15 mouse cellular contexts compared by ENCODE assay signal in the genomic region with DNA sequence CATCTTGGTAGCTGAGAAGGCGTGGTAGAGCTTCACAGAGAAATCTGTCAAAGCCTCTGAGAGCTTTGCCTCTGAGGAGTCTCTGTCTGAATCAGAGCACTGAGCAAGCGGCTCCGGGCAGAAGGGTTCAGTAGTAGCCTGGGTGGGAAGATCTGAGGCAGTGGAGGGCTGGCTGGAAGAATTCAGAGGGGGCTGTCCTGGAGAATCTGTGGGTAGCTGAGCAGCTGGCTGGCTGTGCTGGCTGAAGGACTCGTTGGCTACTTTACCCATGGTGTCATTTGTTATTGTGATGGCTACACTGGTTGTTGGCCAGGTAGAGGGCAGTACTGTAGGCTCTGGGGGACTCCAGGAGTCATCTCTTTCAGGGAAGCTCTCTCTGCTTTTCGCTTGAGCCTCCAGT. TPM values are rescaled to one million over a fixed set of nuclear protein-coding genes. Genes with fewer than 3 reads are reported as not detected.
DNase-seq lines count a peak whose midpoint lies in the region; ATAC-seq and TF ChIP-seq lines count a peak whose summit lies in the region.
"Had no signal": no experiment of that assay in that cellular context is flagged by ENCODE, and none has a peak within 500 bp of the region (broad histone marks: within the 10 kb centered on the region; RNA-seq: fewer than 3 reads in every experiment).

No protein-coding gene starts in this region.

- no peaks in the 10 kb centered on the region for H3K27me3 ChIP-seq in liver, adult 2 months (ENCODE audit: control insufficient read depth, insufficient read depth, low read length)
- H3K27me3 ChIP-seq in liver, embryonic 12.5 days (replicated peaks): peaks cover 71% of the 10 kb centered on the region
- H3K27me3 ChIP-seq in midbrain, embryonic 10.5 days (ENCODE audit: low read depth, poor library complexity, severe bottlenecking): 0 out of 2 replicates have a peak, but pooled peaks cover 4% of the 10 kb centered on the region
- no peaks in the 10 kb centered on the region for H3K27me3 ChIP-seq in midbrain, embryonic 11.5 days (ENCODE audit: control insufficient read depth, insufficient read depth, low read length)
- H3K27me3 ChIP-seq: embryonic facial prominence, embryonic 13.5 days had no signal

- no peak for ATAC-seq in liver, embryonic 12.5 days
- no peak for ATAC-seq in midbrain, embryonic 11.5 days (ENCODE audit: low FRiP score)
- ATAC-seq: forebrain, postnatal 0 days; intestine, embryonic 16.5 days had no signal

- no peaks in the 10 kb centered on the region for H3K9me3 ChIP-seq in liver, embryonic 12.5 days (replicated peaks)
- H3K9me3 ChIP-seq in midbrain, embryonic 10.5 days (replicated peaks): no peaks in the 10 kb centered on the region
- H3K9me3 ChIP-seq in midbrain, embryonic 11.5 days (ENCODE audit: control insufficient read depth, low read length): no peaks in the 10 kb centered on the region
- H3K9me3 ChIP-seq: embryonic facial prominence, embryonic 13.5 days; liver, embryonic 13.5 days had no signal

- H3K79me2 ChIP-seq in liver, adult 2 months (ENCODE audit: control insufficient read depth, insufficient read depth, low read length): peaks cover 7% of the 10 kb centered on the region; the same call in 1 of the 2 replicates

- no peak for TF ChIP-seq POLR2A in liver, adult 2 months (IDR thresholded peaks at IDR 0.05; ENCODE audit: extremely low read depth, insufficient read depth, low read length)

- peak overlapping the region; percentile 42 for H3K9ac ChIP-seq in liver, adult 2 months (ENCODE audit: low read depth, low read length)
- no peak overlapping the region for H3K9ac ChIP-seq in liver, embryonic 12.5 days
- H3K9ac ChIP-seq in midbrain, embryonic 11.5 days (ENCODE audit: low read length): no peak overlapping the region
- H3K9ac ChIP-seq: embryonic facial prominence, embryonic 13.5 days; forebrain, postnatal 0 days; liver, embryonic 13.5 days had no signal

- peak overlapping the region; percentile 78; the same call in 1 of the 2 replicates for H3K27ac ChIP-seq in liver, adult 2 months (replicated peaks; ENCODE audit: insufficient read depth, low read depth, low read length)
- H3K27ac ChIP-seq in liver, embryonic 12.5 days: no peak overlapping the region
- H3K27ac ChIP-seq in midbrain, embryonic 10.5 days (replicated peaks): peak overlapping the region; percentile 91
- no peak overlapping the region for H3K27ac ChIP-seq in midbrain, embryonic 11.5 days (ENCODE audit: low read depth, low read length)
- H3K27ac ChIP-seq: embryonic facial prominence, embryonic 13.5 days; layer of hippocampus, adult 2 months; liver, embryonic 13.5 days had no signal

- intact Hi-C loops in heart, postnatal 10 days (cut with DNase I): no loop called here

- peak; percentile 16 to 30 for DNase-seq in heart, adult 18-20 months
- no peak for DNase-seq in heart, postnatal 10 days
- DNase-seq in liver, adult 2 months (ENCODE audit: extremely low read depth, low read depth, low spot score): no peak
- no peak for DNase-seq in midbrain, embryonic 10.5 days (ENCODE audit: low spot score)
- DNase-seq in midbrain, embryonic 11.5 days (ENCODE audit: low spot score, missing footprints): no peak
- no peak for DNase-seq in layer of hippocampus, adult 9-10 months (ENCODE audit: low spot score)
- DNase-seq: forebrain, postnatal 0 days; liver, embryonic 13.5 days; midbrain, embryonic 14.5 days; thymus, postnatal 25 days had no signal

- peaks cover 11% of the 10 kb centered on the region; the same call in 1 of the 2 replicates for H3K4me1 ChIP-seq in liver, adult 2 months (ENCODE audit: control insufficient read depth, insufficient read depth, low read length)
- peaks cover 10% of the 10 kb centered on the region for H3K4me1 ChIP-seq in liver, embryonic 12.5 days
- peaks cover 34% of the 10 kb centered on the region for H3K4me1 ChIP-seq in midbrain, embryonic 10.5 days
- H3K4me1 ChIP-seq in midbrain, embryonic 11.5 days (ENCODE audit: control insufficient read depth, insufficient read depth, low read length): peaks cover 9% of the 10 kb centered on the region

- no peak overlapping the region for H3K4me2 ChIP-seq in liver, embryonic 12.5 days
- H3K4me2 ChIP-seq in midbrain, embryonic 11.5 days: no peak overlapping the region

- 79% methylated on average over 5 of the region's 5 CpGs for WGBS in liver, adult 2 months
- 57% methylated on average over 5 of the region's 5 CpGs for WGBS in liver, embryonic 12.5 days (ENCODE audit: insufficient replicate concordance)
- WGBS in midbrain, embryonic 10.5 days: 83% methylated on average over 5 of the region's 5 CpGs
- 91% methylated on average over 5 of the region's 5 CpGs for WGBS in midbrain, embryonic 11.5 days

- H3K4me3 ChIP-seq in liver, adult 2 months (ENCODE audit: insufficient read depth, low read depth, low read length): peak overlapping the region; percentile 64; the same call in 1 of the 2 replicates
- H3K4me3 ChIP-seq in liver, embryonic 12.5 days: no peak overlapping the region
- H3K4me3 ChIP-seq in midbrain, embryonic 10.5 days: no peak overlapping the region
- no peak overlapping the region for H3K4me3 ChIP-seq in midbrain, embryonic 11.5 days (ENCODE audit: low read depth, low read length)
- H3K4me3 ChIP-seq: embryonic facial prominence, embryonic 13.5 days; layer of hippocampus, adult 2 months; liver, embryonic 13.5 days had no signal

- H3K36me3 ChIP-seq in liver, adult 2 months (ENCODE audit: control insufficient read depth, insufficient read depth, low read length): peaks cover 40% of the 10 kb centered on the region
- H3K36me3 ChIP-seq in liver, embryonic 12.5 days: 0 out of 2 replicates have a peak, but pooled peaks cover 3% of the 10 kb centered on the region
- H3K36me3 ChIP-seq in midbrain, embryonic 10.5 days: peaks cover 9% of the 10 kb centered on the region; the same call in 1 of the 2 replicates
- no peaks in the 10 kb centered on the region for H3K36me3 ChIP-seq in midbrain, embryonic 11.5 days (ENCODE audit: control insufficient read depth, insufficient read depth, low read length)
- H3K36me3 ChIP-seq: embryonic facial prominence, embryonic 13.5 days had no signal

- no peak for TF ChIP-seq CTCF in liver, adult 2 months (IDR thresholded peaks at IDR 0.05; ENCODE audit: low read depth, low read length)

RNA-seq across cellular contexts. Expression of a gene that starts 2.0 kb away (rescaled TPM):
- total RNA-seq in heart, adult 18-20 months (2021): 10 to 100 TPM; 64.0 to 71.6 TPM
- total RNA-seq in heart, postnatal 10 days (2021): 10 to 100 TPM; 59.2 to 60.4 TPM
- total RNA-seq in liver, adult 2 months (2014; rRNA removed): 298 and 437 TPM in 2 replicates
- polyA plus RNA-seq in liver, adult 2 months (2012; rRNA removed): 979 and 1,033 TPM in 2 replicates
- polyA plus RNA-seq in liver, embryonic 12.5 days (2016; fragmentation: Nextera tagmentation; extraction: Ambion mirVana): 30.8 and 32.3 TPM in 2 replicates
- polyA plus RNA-seq in midbrain, embryonic 10.5 days (2016; fragmentation: Nextera tagmentation; extraction: Ambion mirVana): 27.6 and 35.8 TPM in 2 replicates
- polyA plus RNA-seq in midbrain, embryonic 11.5 days (2014; fragmentation: Nextera tagmentation; extraction: Ambion mirVana): 37.0 and 39.2 TPM in 2 replicates
- total RNA-seq: megakaryocyte progenitor cell, adult 5-6 weeks had no signal

RNA-seq across cellular contexts. Expression of a gene that starts 25.4 kb away (rescaled TPM):
- total RNA-seq in heart, adult 18-20 months (2021): 10 to 100 TPM; 30.0 to 33.2 TPM
- 10 to 100 TPM; 22.3 to 36.8 TPM for total RNA-seq in heart, postnatal 10 days (2021)
- 42.4 and 44.3 TPM in 2 replicates for total RNA-seq in liver, adult 2 months (2014; rRNA removed)
- polyA plus RNA-seq in liver, adult 2 months (2012; rRNA removed): 99.8 and 106 TPM in 2 replicates
- polyA plus RNA-seq in liver, embryonic 12.5 days (2016; fragmentation: Nextera tagmentation; extraction: Ambion mirVana): 293 and 321 TPM in 2 replicates
- polyA plus RNA-seq in midbrain, embryonic 10.5 days (2016; fragmentation: Nextera tagmentation; extraction: Ambion mirVana): 33.0 and 34.5 TPM in 2 replicates
- polyA plus RNA-seq in midbrain, embryonic 11.5 days (2014; fragmentation: Nextera tagmentation; extraction: Ambion mirVana): 39.4 and 39.5 TPM in 2 replicates

RNA-seq across cellular contexts. Expression of a gene that starts 29.7 kb away (rescaled TPM):
- 1 to 10 TPM in 1 of 2 experiments, under 1 TPM in 1; 0.98 to 1.7 TPM for total RNA-seq in heart, adult 18-20 months (2021)
- 1 to 10 TPM; 3.1 to 3.9 TPM for total RNA-seq in heart, postnatal 10 days (2021)
- total RNA-seq in liver, adult 2 months (2014; rRNA removed): 1.7 and 3.1 TPM in 2 replicates
- polyA plus RNA-seq in liver, adult 2 months (2012; rRNA removed): 1.9 and 3.0 TPM in 2 replicates
- 3.8 and 3.9 TPM in 2 replicates for polyA plus RNA-seq in liver, embryonic 12.5 days (2016; fragmentation: Nextera tagmentation; extraction: Ambion mirVana)
- polyA plus RNA-seq in midbrain, embryonic 10.5 days (2016; fragmentation: Nextera tagmentation; extraction: Ambion mirVana): 9.0 and 10.8 TPM in 2 replicates
- 4.5 and 6.5 TPM in 2 replicates for polyA plus RNA-seq in midbrain, embryonic 11.5 days (2014; fragmentation: Nextera tagmentation; extraction: Ambion mirVana)

RNA-seq across cellular contexts. Expression of a gene that starts 39.3 kb away (rescaled TPM):
- total RNA-seq in heart, adult 18-20 months (2021): under 1 TPM; 0.20 to 0.23 TPM
- total RNA-seq in heart, postnatal 10 days (2021): 1 to 10 TPM in 1 of 2 experiments, under 1 TPM in 1; 0.89 to 1.0 TPM
- total RNA-seq in liver, adult 2 months (2014; rRNA removed): not detected in 2 replicates
- 0.05 TPM in 2 replicates for polyA plus RNA-seq in liver, adult 2 months (2012; rRNA removed)
- 49.8 and 52.1 TPM in 2 replicates for polyA plus RNA-seq in liver, embryonic 12.5 days (2016; fragmentation: Nextera tagmentation; extraction: Ambion mirVana)
- 8.2 and 14.7 TPM in 2 replicates for polyA plus RNA-seq in midbrain, embryonic 10.5 days (2016; fragmentation: Nextera tagmentation; extraction: Ambion mirVana)
- 13.6 and 14.2 TPM in 2 replicates for polyA plus RNA-seq in midbrain, embryonic 11.5 days (2014; fragmentation: Nextera tagmentation; extraction: Ambion mirVana)

RNA-seq across cellular contexts. Expression of a gene that starts 46.0 kb away (rescaled TPM):
- total RNA-seq in heart, adult 18-20 months (2021): 1 to 10 TPM; 4.3 to 4.4 TPM
- 1 to 10 TPM; 7.0 to 8.1 TPM for total RNA-seq in heart, postnatal 10 days (2021)
- total RNA-seq in liver, adult 2 months (2014; rRNA removed): 7.9 and 10.9 TPM in 2 replicates
- polyA plus RNA-seq in liver, adult 2 months (2012; rRNA removed): 8.6 and 12.6 TPM in 2 replicates
- 57.2 and 59.8 TPM in 2 replicates for polyA plus RNA-seq in liver, embryonic 12.5 days (2016; fragmentation: Nextera tagmentation; extraction: Ambion mirVana)
- polyA plus RNA-seq in midbrain, embryonic 10.5 days (2016; fragmentation: Nextera tagmentation; extraction: Ambion mirVana): 51.6 and 52.6 TPM in 2 replicates
- polyA plus RNA-seq in midbrain, embryonic 11.5 days (2014; fragmentation: Nextera tagmentation; extraction: Ambion mirVana): 54.4 and 57.0 TPM in 2 replicates

Comparison
In these comparisons a context has a peak if more than half of its experiments do, and no peak if none do; other contexts are left out.
1. DNase-seq: peak in heart, adult 18-20 months (2 of 2); none in heart, postnatal 10 days (0 of 2), liver, adult 2 months (single experiment), midbrain, embryonic 10.5 days (single experiment), midbrain, embryonic 11.5 days (single experiment) and layer of hippocampus, adult 9-10 months (single experiment).
2. H3K27ac ChIP-seq: peak in liver, adult 2 months (single experiment) and midbrain, embryonic 10.5 days (single experiment); none in liver, embryonic 12.5 days (single experiment) and midbrain, embryonic 11.5 days (single experiment).
3. RNA of a gene that starts 2.0 kb away (polyA plus RNA-seq): 979 to 1,033 TPM in liver, adult 2 months; 37.0 to 39.2 TPM in midbrain, embryonic 11.5 days, 30.8 to 32.3 TPM in liver, embryonic 12.5 days and 27.6 to 35.8 TPM in midbrain, embryonic 10.5 days; every median in the first group is over 10 times any median in the second.